Mouse (Mus musculus): ENCODE results near the gene Ms4a4c. TPM values are rescaled to one million over a fixed set of nuclear protein-coding genes. Genes with fewer than 3 reads are reported as not detected.

The Ms4a4c gene
- polyA plus RNA-seq (2015; fragmentation: Nextera tagmentation; extraction: Ambion mirVana), result 2.1 and 2.5 TPM in 2 replicates

- H3K9me3 ChIP-seq (ENCODE audit: low read length), result no peaks in the 10 kb centered on the region
- no peak within 1 kb of the TSS for H3K4me2 ChIP-seq (ENCODE audit: low read depth, low read length)
- DNase-seq (no peak), ATAC-seq (no peak)
- H3K4me3 ChIP-seq (ENCODE audit: low read depth, low read length), result no peak within 1 kb of the TSS
- TF ChIP-seq EP300 (IDR thresholded peaks at IDR 0.05; ENCODE audit: low read depth) (no peak), CTCF (IDR thresholded peaks at IDR 0.05; ENCODE audit: low read depth) (no peak)
- H3K27me3 ChIP-seq (ENCODE audit: insufficient read depth, low read length), result no peaks in the 10 kb centered on the region
- no peak within 1 kb of the TSS for H3K9ac ChIP-seq (replicated peaks)
- H3K36me3 ChIP-seq (replicated peaks; ENCODE audit: insufficient read depth, low read length), result no peaks in the 10 kb centered on the region
- H3K27ac ChIP-seq (ENCODE audit: low read depth), result no peak within 1 kb of the TSS
- no peaks in the 10 kb centered on the region for H3K4me1 ChIP-seq (ENCODE audit: insufficient read depth)
- WGBS (ENCODE audit: insufficient replicate concordance), result 56% methylated on average over 3 of the region's 3 CpGs
Observed at GRCm38 (mm10) chr19:11404527-11404926, at the start of gene Ms4a4c. TSS of gene Ms4a4c (plus strand) at chr19:11404770.

- Histone ChIP-seq H3K27ac (ENCODE audit: low read depth) (no peak overlapping the region), H3K9me3 (ENCODE audit: low read length) (no peaks in the 10 kb centered on the region), H3K4me2 (ENCODE audit: low read depth, low read length) (no peak overlapping the region), H3K36me3 (replicated peaks; ENCODE audit: insufficient read depth, low read length) (no peaks in the 10 kb centered on the region), H3K27me3 (ENCODE audit: insufficient read depth, low read length) (no peaks in the 10 kb centered on the region), H3K9ac (replicated peaks) (no peak overlapping the region), H3K4me3 (ENCODE audit: low read depth, low read length) (no peak overlapping the region), H3K4me1 (ENCODE audit: insufficient read depth) (no peaks in the 10 kb centered on the region)
- ATAC-seq, result no peak
- no peak for DNase-seq
- 49% methylated on average over 7 of the region's 7 CpGs for whole genome bisulfite sequencing (ENCODE audit: insufficient replicate concordance)
- TF ChIP-seq EP300 (IDR thresholded peaks at IDR 0.05; ENCODE audit: low read depth) (no peak), CTCF (IDR thresholded peaks at IDR 0.05; ENCODE audit: low read depth) (no peak)
Observed at GRCm38 (mm10) chr19:11355730-11356129, 48.8 kb upstream of the Ms4a4c start.

GRCm38 (mm10) chr19:11360106-11360505 lies 44.5 kb upstream of the Ms4a4c start:
- no peak overlapping the region for H3K27ac ChIP-seq (ENCODE audit: low read depth)
- 51% methylated on average over 3 of the region's 3 CpGs for WGBS (ENCODE audit: insufficient replicate concordance)
- no peak overlapping the region for H3K4me2 ChIP-seq (ENCODE audit: low read depth, low read length)
- H3K4me3 ChIP-seq (ENCODE audit: low read depth, low read length), result no peak overlapping the region
- no peaks in the 10 kb centered on the region for H3K36me3 ChIP-seq (replicated peaks; ENCODE audit: insufficient read depth, low read length)
- ATAC-seq, result no peak
- H3K27me3 ChIP-seq (ENCODE audit: insufficient read depth, low read length), result no peaks in the 10 kb centered on the region
- H3K4me1 ChIP-seq (ENCODE audit: insufficient read depth), result no peaks in the 10 kb centered on the region
- DNase-seq, result no peak
- H3K9me3 ChIP-seq (ENCODE audit: low read length), result no peaks in the 10 kb centered on the region
- H3K9ac ChIP-seq (replicated peaks), result no peak overlapping the region
- TF ChIP-seq CTCF (IDR thresholded peaks at IDR 0.05; ENCODE audit: low read depth) (peak; percentile 57), EP300 (IDR thresholded peaks at IDR 0.05; ENCODE audit: low read depth) (no peak)

- H3K9me3 ChIP-seq (ENCODE audit: low read length), result no peaks in the 10 kb centered on the region
- no peaks in the 10 kb centered on the region for H3K36me3 ChIP-seq (replicated peaks; ENCODE audit: insufficient read depth, low read length)
- ATAC-seq, result no peak
- H3K27ac ChIP-seq (ENCODE audit: low read depth), result no peak overlapping the region
- H3K4me2 ChIP-seq (ENCODE audit: low read depth, low read length), result no peak overlapping the region
- no peak for DNase-seq
- TF ChIP-seq EP300 (IDR thresholded peaks at IDR 0.05; ENCODE audit: low read depth) (no peak), CTCF (IDR thresholded peaks at IDR 0.05; ENCODE audit: low read depth) (no peak)
- no peak overlapping the region for H3K4me3 ChIP-seq (ENCODE audit: low read depth, low read length)
- no peak overlapping the region for H3K9ac ChIP-seq (replicated peaks)
- no peaks in the 10 kb centered on the region for H3K27me3 ChIP-seq (ENCODE audit: insufficient read depth, low read length)
- no peaks in the 10 kb centered on the region for H3K4me1 ChIP-seq (ENCODE audit: insufficient read depth)
Observed at GRCm38 (mm10) chr19:11362002-11362401, 42.6 kb upstream of the Ms4a4c start.

- DNase-seq, result no peak
- no peaks in the 10 kb centered on the region for H3K9me3 ChIP-seq (ENCODE audit: low read length)
- WGBS (ENCODE audit: insufficient replicate concordance), result 42% methylated on average over 3 of the region's 3 CpGs
- H3K36me3 ChIP-seq (replicated peaks; ENCODE audit: insufficient read depth, low read length), result no peaks in the 10 kb centered on the region
- no peaks in the 10 kb centered on the region for H3K27me3 ChIP-seq (ENCODE audit: insufficient read depth, low read length)
- H3K4me2 ChIP-seq (ENCODE audit: low read depth, low read length), result no peak overlapping the region
- H3K4me3 ChIP-seq (ENCODE audit: low read depth, low read length), result no peak overlapping the region
- no peak overlapping the region for H3K9ac ChIP-seq (replicated peaks)
- no peaks in the 10 kb centered on the region for H3K4me1 ChIP-seq (ENCODE audit: insufficient read depth)
- no peak for ATAC-seq
- H3K27ac ChIP-seq (ENCODE audit: low read depth), result no peak overlapping the region
- no peak for TF ChIP-seq CTCF (IDR thresholded peaks at IDR 0.05; ENCODE audit: low read depth)
Observed at GRCm38 (mm10) chr19:11368310-11368709, 36.3 kb upstream of the Ms4a4c start.

GRCm38 (mm10) chr19:11371181-11371580 lies 33.4 kb upstream of the Ms4a4c start:
- H3K27ac ChIP-seq (ENCODE audit: low read depth), result no peak overlapping the region
- no peak overlapping the region for H3K9ac ChIP-seq (replicated peaks)
- no peaks in the 10 kb centered on the region for H3K36me3 ChIP-seq (replicated peaks; ENCODE audit: insufficient read depth, low read length)
- no peaks in the 10 kb centered on the region for H3K27me3 ChIP-seq (ENCODE audit: insufficient read depth, low read length)
- TF ChIP-seq CTCF (IDR thresholded peaks at IDR 0.05; ENCODE audit: low read depth) (no peak), EP300 (IDR thresholded peaks at IDR 0.05; ENCODE audit: low read depth) (no peak)
- ATAC-seq (no peak), DNase-seq (no peak)
- H3K4me3 ChIP-seq (ENCODE audit: low read depth, low read length), result no peak overlapping the region
- H3K4me1 ChIP-seq (ENCODE audit: insufficient read depth), result no peaks in the 10 kb centered on the region
- no peaks in the 10 kb centered on the region for H3K9me3 ChIP-seq (ENCODE audit: low read length)
- H3K4me2 ChIP-seq (ENCODE audit: low read depth, low read length), result no peak overlapping the region

- ATAC-seq (no peak), DNase-seq (no peak)
- Histone ChIP-seq H3K9ac (replicated peaks) (no peak within 1 kb of the TSS), H3K27ac (ENCODE audit: low read depth) (no peak within 1 kb of the TSS), H3K4me1 (ENCODE audit: insufficient read depth) (no peaks in the 10 kb centered on the region), H3K27me3 (ENCODE audit: insufficient read depth, low read length) (no peaks in the 10 kb centered on the region), H3K4me2 (ENCODE audit: low read depth, low read length) (no peak within 1 kb of the TSS), H3K36me3 (replicated peaks; ENCODE audit: insufficient read depth, low read length) (no peaks in the 10 kb centered on the region), H3K4me3 (ENCODE audit: low read depth, low read length) (no peak within 1 kb of the TSS), H3K9me3 (ENCODE audit: low read length) (no peaks in the 10 kb centered on the region)
- 76% methylated on average over 2 of the region's 2 CpGs for WGBS (ENCODE audit: insufficient replicate concordance)
- no peak for TF ChIP-seq CTCF (IDR thresholded peaks at IDR 0.05; ENCODE audit: low read depth)
- TF ChIP-seq EP300 (IDR thresholded peaks at IDR 0.05; ENCODE audit: low read depth), result no peak
Observed at GRCm38 (mm10) chr19:11375273-11375672, 29.3 kb upstream of the Ms4a4c start, which contains the start of gene Ms4a4a. TSS of gene Ms4a4a (plus strand) at chr19:11375523.

All from liver, postnatal 0 days (tissue).